Mouse (Mus musculus): ENCODE results near the gene Toe1.

- TF ChIP-seq GATA1 (IDR thresholded peaks at IDR 0.05; ENCODE audit: low read length) = no peak
- no peak for TF ChIP-seq TAL1 (IDR thresholded peaks at IDR 0.05; ENCODE audit: low read length)
These were observed 22.6 kb upstream of the Toe1 start for GRCm38 (mm10) chr4:116830070-116830368.

Measured in erythroblast, embryonic 14.5 days (primary cell).